Mouse (Mus musculus): ENCODE results near the gene Plk5. TPM values are rescaled to one million over a fixed set of nuclear protein-coding genes. Genes with fewer than 3 reads are reported as not detected.

The Plk5 gene
- polyA plus RNA-seq (2015; fragmentation: Nextera tagmentation; extraction: Ambion mirVana), result 1.8 and 2.6 TPM in 2 replicates

DNA sequence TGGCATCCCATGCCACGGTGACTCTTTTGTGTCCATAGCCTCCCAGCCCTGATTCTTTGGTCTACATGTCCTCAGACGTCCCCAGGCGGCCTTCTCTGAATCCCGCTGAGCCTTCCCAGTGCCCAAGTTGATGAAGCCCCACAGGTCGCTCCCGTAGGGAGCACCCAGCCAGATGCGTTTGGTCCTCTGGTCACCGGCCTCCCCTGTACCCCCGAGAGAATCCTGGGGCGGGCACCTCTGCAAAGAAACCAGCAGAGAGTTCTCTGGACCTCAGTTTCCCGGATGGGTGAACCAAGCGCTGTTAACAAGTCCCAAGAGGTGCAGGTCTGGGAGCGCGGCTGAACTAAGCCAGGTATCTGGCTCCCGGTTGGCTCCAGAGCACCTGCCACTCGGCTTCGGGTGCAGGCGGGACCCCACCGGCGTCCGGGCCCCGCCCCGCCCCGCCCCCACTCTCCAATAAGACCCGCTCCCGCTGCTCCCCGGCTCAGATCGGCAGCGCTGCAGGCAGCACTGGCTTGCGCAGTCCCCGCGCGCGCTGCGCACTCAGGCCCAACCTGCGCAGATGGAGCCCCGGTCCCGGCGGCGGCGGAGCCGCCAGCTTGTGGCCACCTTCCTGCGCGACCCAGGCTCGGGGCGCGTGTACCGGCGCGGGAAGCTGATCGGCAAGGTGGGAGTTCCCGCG is at the start of gene Plk5:
Plk5 (plus strand) TSS at position 459 of the 682 bp plus-strand sequence.
- no peak within 1 kb of the TSS for H3K27ac ChIP-seq
- H3K27me3 ChIP-seq, result peaks cover 99% of the 10 kb centered on the region
- H3K9ac ChIP-seq, result peak within 1 kb of the TSS; percentile 44; the same call in 1 of the 2 replicates
- ATAC-seq (ENCODE audit: insufficient number of reproducible peaks, insufficient read depth, low FRiP score, low TSS enrichment, low read depth), result no peak
- no peaks in the 10 kb centered on the region for H3K36me3 ChIP-seq
- 1% methylated on average over 51 of the region's 53 CpGs for WGBS
- H3K4me2 ChIP-seq, result peak within 1 kb of the TSS; percentile 73
- peaks cover 30% of the 10 kb centered on the region for H3K4me1 ChIP-seq
- H3K4me3 ChIP-seq, result peak within 1 kb of the TSS; percentile 45
- H3K9me3 ChIP-seq, result no peaks in the 10 kb centered on the region

- Histone ChIP-seq H3K9me3 (no peaks in the 10 kb centered on the region), H3K4me2 (no peak overlapping the region), H3K4me3 (no peak overlapping the region), H3K36me3 (peaks cover 61% of the 10 kb centered on the region), H3K4me1 (peaks cover 15% of the 10 kb centered on the region), H3K27me3 (peaks cover 75% of the 10 kb centered on the region), H3K9ac (no peak overlapping the region), H3K27ac (no peak overlapping the region)
- no peak for ATAC-seq (ENCODE audit: insufficient number of reproducible peaks, insufficient read depth, low FRiP score, low TSS enrichment, low read depth)
- 85% methylated on average over 16 of the region's 16 CpGs for WGBS
Measured at GRCm38 (mm10) chr10:80311560-80311959, 44.7 kb upstream of the Plk5 start.

DNA sequence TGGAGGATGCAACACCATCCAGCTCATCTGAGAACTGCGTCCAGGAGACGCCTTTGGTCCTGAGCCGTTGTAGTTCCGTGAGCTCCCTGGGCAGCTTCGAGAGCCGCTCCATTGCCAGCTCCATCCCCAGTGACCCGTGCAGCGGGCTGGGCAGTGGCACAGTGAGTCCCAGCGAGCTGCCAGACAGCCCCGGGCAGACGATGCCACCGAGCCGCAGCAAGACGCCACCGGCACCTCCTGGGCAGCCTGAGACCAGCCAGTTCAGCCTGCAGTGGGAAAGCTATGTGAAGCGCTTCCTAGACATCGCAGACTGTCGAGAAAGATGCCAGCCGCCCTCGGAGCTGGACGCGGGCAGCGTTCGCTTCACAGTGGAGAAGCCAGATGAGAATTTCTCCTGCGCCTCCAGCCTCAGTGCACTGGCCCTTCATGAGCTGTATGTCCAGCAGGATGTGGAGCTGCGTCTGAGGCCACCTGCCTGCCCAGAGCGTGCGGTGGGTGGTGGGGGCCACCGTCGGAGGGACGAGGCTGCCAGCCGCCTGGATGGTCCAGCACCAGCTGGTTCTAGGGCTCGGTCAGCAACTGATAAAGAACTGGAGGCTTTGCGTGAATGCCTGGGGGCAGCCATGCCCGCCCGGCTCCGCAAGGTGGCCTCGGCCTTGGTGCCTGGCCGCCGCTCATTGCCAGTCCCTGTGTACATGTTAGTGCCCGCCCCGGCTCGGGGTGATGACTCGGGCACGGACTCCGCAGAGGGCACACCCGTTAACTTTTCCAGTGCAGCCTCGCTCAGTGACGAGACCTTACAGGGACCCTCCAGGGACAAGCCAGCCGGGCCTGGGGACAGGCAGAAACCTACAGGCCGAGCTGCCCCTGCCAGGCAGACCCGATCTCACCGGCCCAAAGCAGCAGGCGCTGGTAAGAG is 43.4 kb upstream of the Plk5 start:
- no peak for ATAC-seq (ENCODE audit: insufficient number of reproducible peaks, insufficient read depth, low FRiP score, low TSS enrichment, low read depth)
- Histone ChIP-seq H3K9ac (peak overlapping the region; percentile 55), H3K4me3 (no peak overlapping the region), H3K4me1 (peaks cover 15% of the 10 kb centered on the region), H3K27me3 (peaks cover 81% of the 10 kb centered on the region), H3K4me2 (no peak overlapping the region), H3K9me3 (no peaks in the 10 kb centered on the region), H3K36me3 (peaks cover 53% of the 10 kb centered on the region), H3K27ac (no peak overlapping the region)
- 70% methylated on average over 54 of the region's 54 CpGs for WGBS

GRCm38 (mm10) chr10:80313627-80314201 is 42.5 kb upstream of the Plk5 start:
- Histone ChIP-seq H3K4me1 (peaks cover 15% of the 10 kb centered on the region), H3K4me2 (no peak overlapping the region), H3K9ac (peak overlapping the region; percentile 55; the same call in 1 of the 2 replicates), H3K4me3 (no peak overlapping the region; the same call in 1 of the 2 replicates), H3K9me3 (no peaks in the 10 kb centered on the region), H3K27me3 (peaks cover 81% of the 10 kb centered on the region), H3K36me3 (peaks cover 51% of the 10 kb centered on the region), H3K27ac (no peak overlapping the region)
- whole genome bisulfite sequencing, result 49% methylated on average over 20 of the region's 20 CpGs
- no peak for ATAC-seq (ENCODE audit: insufficient number of reproducible peaks, insufficient read depth, low FRiP score, low TSS enrichment, low read depth)

- Histone ChIP-seq H3K4me3 (peak overlapping the region; percentile 1; the same call in 1 of the 2 replicates), H3K9ac (peak overlapping the region; percentile 55)
- WGBS, result 45% methylated on average over 16 of the region's 16 CpGs
Measured at GRCm38 (mm10) chr10:80314494-80315001, 41.7 kb upstream of the Plk5 start.

GRCm38 (mm10) chr10:80315315-80315714 is 40.9 kb upstream of the Plk5 start:
- Histone ChIP-seq H3K27ac (no peak overlapping the region), H3K9ac (peak overlapping the region; percentile 37; the same call in 1 of the 2 replicates), H3K4me3 (peak overlapping the region; percentile 1; the same call in 1 of the 2 replicates), H3K4me2 (no peak overlapping the region), H3K4me1 (peaks cover 25% of the 10 kb centered on the region), H3K27me3 (peaks cover 75% of the 10 kb centered on the region), H3K36me3 (peaks cover 47% of the 10 kb centered on the region), H3K9me3 (no peaks in the 10 kb centered on the region)
- 44% methylated on average over 27 of the region's 27 CpGs for WGBS
- no peak for ATAC-seq (ENCODE audit: insufficient number of reproducible peaks, insufficient read depth, low FRiP score, low TSS enrichment, low read depth)

More at GRCm38 (mm10) chr10:80314494-80315001, 41.7 kb upstream of the Plk5 start:
- Histone ChIP-seq H3K4me1 (peaks cover 23% of the 10 kb centered on the region), H3K36me3 (peaks cover 47% of the 10 kb centered on the region), H3K9me3 (no peaks in the 10 kb centered on the region), H3K4me2 (no peak overlapping the region), H3K27ac (no peak overlapping the region), H3K27me3 (peaks cover 76% of the 10 kb centered on the region)
- no peak for ATAC-seq (ENCODE audit: insufficient number of reproducible peaks, insufficient read depth, low FRiP score, low TSS enrichment, low read depth)

- H3K27me3 ChIP-seq, result peaks cover 65% of the 10 kb centered on the region
- H3K4me3 ChIP-seq, result 0 out of 2 replicates have a peak overlapping the region, but pooled peaks have one; percentile 2
- peaks cover 40% of the 10 kb centered on the region for H3K36me3 ChIP-seq
- 25% methylated on average over 11 of the region's 11 CpGs for WGBS
- H3K27ac ChIP-seq, result no peak overlapping the region
- peaks cover 31% of the 10 kb centered on the region for H3K4me1 ChIP-seq
- no peak overlapping the region for H3K4me2 ChIP-seq
- no peaks in the 10 kb centered on the region for H3K9me3 ChIP-seq
- ATAC-seq (ENCODE audit: insufficient number of reproducible peaks, insufficient read depth, low FRiP score, low TSS enrichment, low read depth), result no peak
- H3K9ac ChIP-seq, result peak overlapping the region; percentile 55; the same call in 1 of the 2 replicates
Measured at GRCm38 (mm10) chr10:80316359-80316781, 39.9 kb upstream of the Plk5 start.

DNA sequence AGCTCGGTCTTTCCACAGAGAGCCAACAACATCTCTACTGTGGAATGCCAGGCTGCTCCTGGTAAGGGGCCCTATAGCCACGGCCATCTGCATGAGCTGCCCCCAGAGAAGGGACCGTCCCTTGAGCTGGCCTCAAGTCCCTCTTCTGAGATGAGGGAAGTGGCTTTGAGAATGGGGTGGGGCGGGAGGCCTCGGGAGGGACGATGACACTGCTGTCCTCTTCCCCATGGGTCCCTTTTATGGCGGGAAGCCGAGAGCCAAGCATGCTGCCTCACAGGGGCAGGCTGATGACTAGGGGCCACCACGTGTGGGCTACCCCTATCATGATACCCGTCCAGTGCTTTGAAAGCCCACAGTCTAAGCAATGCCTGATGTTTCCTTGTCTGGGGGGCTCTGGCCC is 39.2 kb upstream of the Plk5 start:
- Histone ChIP-seq H3K9ac (0 out of 2 replicates have a peak overlapping the region, but pooled peaks have one; percentile 55), H3K4me2 (no peak overlapping the region), H3K9me3 (no peaks in the 10 kb centered on the region), H3K4me3 (no peak overlapping the region), H3K27me3 (peaks cover 58% of the 10 kb centered on the region), H3K4me1 (peaks cover 34% of the 10 kb centered on the region), H3K27ac (no peak overlapping the region), H3K36me3 (peaks cover 33% of the 10 kb centered on the region)
- ATAC-seq (ENCODE audit: insufficient number of reproducible peaks, insufficient read depth, low FRiP score, low TSS enrichment, low read depth), result no peak
- WGBS, result 57% methylated on average over 10 of the region's 10 CpGs

DNA sequence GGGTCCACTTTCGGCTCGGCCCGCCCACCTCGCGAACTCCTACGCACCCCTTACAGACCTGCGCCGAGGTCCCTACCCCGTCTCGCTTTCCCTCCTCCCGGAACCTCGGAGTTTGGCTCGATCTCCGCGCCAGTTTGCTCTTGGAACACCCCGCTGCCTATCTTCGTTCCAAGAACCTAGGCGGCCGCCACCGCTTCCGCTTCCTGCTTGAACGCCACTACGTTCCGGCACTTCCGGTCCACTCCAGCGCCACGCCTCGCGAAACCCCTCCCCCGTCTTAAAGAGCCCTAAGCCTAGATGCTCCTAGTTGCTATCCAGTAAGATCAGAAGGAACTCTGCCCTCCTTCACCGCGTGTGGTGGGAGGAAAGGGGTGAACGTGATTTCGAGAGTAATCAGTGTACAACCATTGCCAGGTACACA is 35.9 kb upstream of the Plk5 start, which contains the start of gene 2310011J03Rik:
2310011J03Rik (minus strand) TSS at position 198 of the 421 bp plus-strand sequence.
- H3K4me1 ChIP-seq, result peaks cover 36% of the 10 kb centered on the region
- no peak for ATAC-seq (ENCODE audit: insufficient number of reproducible peaks, insufficient read depth, low FRiP score, low TSS enrichment, low read depth)

GRCm38 (mm10) chr10:80321014-80321669 is 35.1 kb upstream of the Plk5 start:
- ATAC-seq (ENCODE audit: insufficient number of reproducible peaks, insufficient read depth, low FRiP score, low TSS enrichment, low read depth), result no peak
- no peaks in the 10 kb centered on the region for H3K9me3 ChIP-seq
- peaks cover 21% of the 10 kb centered on the region for H3K27me3 ChIP-seq
- peaks cover 36% of the 10 kb centered on the region for H3K4me1 ChIP-seq
- H3K4me3 ChIP-seq, result peak overlapping the region; percentile 62; the same call in 1 of the 2 replicates
- H3K9ac ChIP-seq, result peak overlapping the region; percentile 54; the same call in 1 of the 2 replicates
- peaks cover 16% of the 10 kb centered on the region for H3K36me3 ChIP-seq
- H3K4me2 ChIP-seq, result peak overlapping the region; percentile 80
- no peak overlapping the region; the same call in 1 of the 2 replicates for H3K27ac ChIP-seq
- WGBS, result 73% methylated on average over 6 of the region's 6 CpGs

More for the DNA sequence above, 35.9 kb upstream of the Plk5 start, which contains the start of gene 2310011J03Rik:
- peak within 1 kb of the TSS; percentile 86 for H3K9ac ChIP-seq
- H3K4me2 ChIP-seq, result peak within 1 kb of the TSS; percentile 80
- H3K36me3 ChIP-seq, result peaks cover 16% of the 10 kb centered on the region
- under 1% methylated on average over 34 of the region's 34 CpGs for WGBS
- peak within 1 kb of the TSS; percentile 73 for H3K27ac ChIP-seq
- peak within 1 kb of the TSS; percentile 75 for H3K4me3 ChIP-seq
- H3K9me3 ChIP-seq, result no peaks in the 10 kb centered on the region
- peaks cover 26% of the 10 kb centered on the region for H3K27me3 ChIP-seq
